Mouse (Mus musculus): Measurements from ENCODE around the gene Cap2.

- no peak for TF ChIP-seq POLR2A (IDR thresholded peaks at IDR 0.05; ENCODE audit: control insufficient read depth, low read depth, low read length)
- no peak for TF ChIP-seq CTCF (IDR thresholded peaks at IDR 0.05; ENCODE audit: control insufficient read depth, insufficient read depth, insufficient replicate concordance, low read depth, low read length)
Observed at GRCm38 (mm10) chr13:46544608-46545007, 43.0 kb downstream of the Cap2 start.

Measured in testis, adult 2 months (tissue).